16 mouse cellular contexts compared by ENCODE assay signal in the genomic region with DNA sequence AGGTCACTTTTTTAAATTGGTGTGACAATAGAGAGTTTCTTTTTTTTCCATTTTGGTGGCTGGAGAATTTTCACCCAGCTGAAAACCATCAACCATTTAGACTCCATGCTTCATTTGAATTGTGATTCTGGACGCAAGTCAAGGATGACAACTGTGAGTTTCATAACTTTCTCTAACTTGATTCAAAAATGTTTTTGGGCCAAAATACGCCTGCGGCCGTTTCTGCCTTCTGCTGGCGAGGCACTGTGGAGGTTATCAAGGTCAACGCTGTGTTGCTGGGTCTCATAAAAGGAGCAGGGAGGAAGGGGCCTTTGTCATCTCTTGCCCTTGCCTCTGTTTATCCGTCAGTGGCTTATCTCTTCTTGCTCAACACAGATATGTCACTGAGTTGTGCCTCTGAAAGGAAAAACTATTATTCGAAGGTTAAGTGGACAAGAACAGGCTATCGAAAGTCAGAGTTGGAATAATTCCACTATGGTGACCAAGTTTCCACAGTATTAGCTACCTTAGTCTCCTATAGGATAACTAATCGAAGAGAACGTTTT.
DNase-seq lines count a peak whose midpoint lies in the region; ATAC-seq and TF ChIP-seq lines count a peak whose summit lies in the region.
"Had no signal": no experiment of that assay in that cellular context is flagged by ENCODE, and none has a peak within 500 bp of the region (broad histone marks: within the 10 kb centered on the region; RNA-seq: fewer than 3 reads in every experiment).

No protein-coding gene starts in this region.

- peak; percentile 53 for DNase-seq in gastrocnemius, adult 18-20 months (ENCODE audit: low spot score)
- no peak for DNase-seq in gastrocnemius, adult 8-10 months (ENCODE audit: low spot score in 2 of 2)
- peak; percentile 71 for DNase-seq in liver, adult 2 months (ENCODE audit: extremely low read depth, low read depth, low spot score)
- peak; percentile 44 for DNase-seq in adrenal gland, postnatal 25 days
- peak; percentile 53 to 60 for DNase-seq in kidney, postnatal 36 days
- DNase-seq in forebrain, embryonic 14.5 days (ENCODE audit: low spot score) = no peak
- no peak for DNase-seq in layer of hippocampus, adult 18-20 months (ENCODE audit: low spot score in 2 of 2)
- DNase-seq: cerebellum, adult 9-10 months; layer of hippocampus, postnatal 36 days; right cerebral cortex, adult 18-20 months; thymus, adult 18-20 months had no signal

- 31% methylated on average over 11 of the region's 11 CpGs for WGBS in liver, adult 2 months
- 48% methylated on average over 11 of the region's 11 CpGs for WGBS in liver, embryonic 12.5 days (ENCODE audit: insufficient replicate concordance)
- 95% methylated on average over 11 of the region's 11 CpGs for WGBS in forebrain, embryonic 14.5 days

- H3K9ac ChIP-seq in liver, adult 2 months (ENCODE audit: low read depth, low read length) = no peak overlapping the region
- no peak overlapping the region for H3K9ac ChIP-seq in liver, embryonic 12.5 days
- no peak overlapping the region for H3K9ac ChIP-seq in forebrain, embryonic 14.5 days (ENCODE audit: low read length)
- H3K9ac ChIP-seq: limb, embryonic 12.5 days; lung, embryonic 15.5 days; midbrain, embryonic 13.5 days had no signal

- no peak for TF ChIP-seq CTCF in liver, adult 2 months (IDR thresholded peaks at IDR 0.05; ENCODE audit: low read depth, low read length)

- peaks cover 3% of the 10 kb centered on the region; the same call in 1 of the 2 replicates for H3K79me2 ChIP-seq in liver, adult 2 months (ENCODE audit: control insufficient read depth, insufficient read depth, low read length)

- no peak for ATAC-seq in liver, embryonic 12.5 days
- no peak for ATAC-seq in forebrain, embryonic 14.5 days
- ATAC-seq: intestine, embryonic 16.5 days; midbrain, embryonic 13.5 days had no signal

- H3K4me3 ChIP-seq in liver, adult 2 months (ENCODE audit: insufficient read depth, low read depth, low read length) = no peak overlapping the region
- H3K4me3 ChIP-seq in liver, embryonic 12.5 days = no peak overlapping the region
- H3K4me3 ChIP-seq in forebrain, embryonic 14.5 days (ENCODE audit: low read depth, low read length) = no peak overlapping the region
- H3K4me3 ChIP-seq: limb, embryonic 12.5 days; lung, embryonic 15.5 days; midbrain, embryonic 13.5 days had no signal

- TF ChIP-seq POLR2A in liver, adult 2 months (IDR thresholded peaks at IDR 0.05; ENCODE audit: extremely low read depth, insufficient read depth, low read length) = no peak

- no peak overlapping the region for H3K4me2 ChIP-seq in liver, embryonic 12.5 days
- no peak overlapping the region for H3K4me2 ChIP-seq in forebrain, embryonic 14.5 days (ENCODE audit: low read length)
- H3K4me2 ChIP-seq: limb, embryonic 12.5 days; lung, embryonic 15.5 days; midbrain, embryonic 13.5 days had no signal

- H3K9me3 ChIP-seq in liver, embryonic 12.5 days (replicated peaks) = no peaks in the 10 kb centered on the region
- no peaks in the 10 kb centered on the region for H3K9me3 ChIP-seq in forebrain, embryonic 14.5 days (replicated peaks; ENCODE audit: control insufficient read depth, low read length)
- H3K9me3 ChIP-seq: limb, embryonic 12.5 days; lung, embryonic 15.5 days; midbrain, embryonic 13.5 days had no signal

- H3K27me3 ChIP-seq in liver, adult 2 months (ENCODE audit: control insufficient read depth, insufficient read depth, low read length) = no peaks in the 10 kb centered on the region
- no peaks in the 10 kb centered on the region for H3K27me3 ChIP-seq in liver, embryonic 12.5 days (replicated peaks)
- H3K27me3 ChIP-seq in forebrain, embryonic 14.5 days (replicated peaks; ENCODE audit: control insufficient read depth, insufficient read depth, low read length) = no peaks in the 10 kb centered on the region
- H3K27me3 ChIP-seq: limb, embryonic 12.5 days; lung, embryonic 15.5 days; midbrain, embryonic 13.5 days had no signal

- H3K27ac ChIP-seq in liver, adult 2 months (replicated peaks; ENCODE audit: insufficient read depth, low read depth, low read length) = no peak overlapping the region
- no peak overlapping the region for H3K27ac ChIP-seq in liver, embryonic 12.5 days
- no peak overlapping the region for H3K27ac ChIP-seq in forebrain, embryonic 14.5 days (ENCODE audit: low read depth, low read length)
- H3K27ac ChIP-seq: limb, embryonic 12.5 days; lung, embryonic 15.5 days; midbrain, embryonic 13.5 days had no signal

- no peaks in the 10 kb centered on the region for H3K36me3 ChIP-seq in liver, adult 2 months (ENCODE audit: control insufficient read depth, insufficient read depth, low read length)
- H3K36me3 ChIP-seq in liver, embryonic 12.5 days = no peaks in the 10 kb centered on the region
- no peaks in the 10 kb centered on the region for H3K36me3 ChIP-seq in forebrain, embryonic 14.5 days (ENCODE audit: control insufficient read depth, insufficient read depth, low read length)
- H3K36me3 ChIP-seq: limb, embryonic 12.5 days; lung, embryonic 15.5 days; midbrain, embryonic 13.5 days had no signal

- H3K4me1 ChIP-seq in liver, adult 2 months (ENCODE audit: control insufficient read depth, insufficient read depth, low read length) = peaks cover 4% of the 10 kb centered on the region
- peaks cover 24% of the 10 kb centered on the region for H3K4me1 ChIP-seq in liver, embryonic 12.5 days
- H3K4me1 ChIP-seq in forebrain, embryonic 14.5 days (ENCODE audit: control insufficient read depth, insufficient read depth, low read length) = no peaks in the 10 kb centered on the region
- H3K4me1 ChIP-seq: midbrain, embryonic 13.5 days had no signal

Comparison
In these comparisons a context has a peak if more than half of its experiments do, and no peak if none do; other contexts are left out.
1. DNase-seq: peak in gastrocnemius, adult 18-20 months (single experiment), liver, adult 2 months (single experiment), adrenal gland, postnatal 25 days (single experiment) and kidney, postnatal 36 days (2 of 2); none in gastrocnemius, adult 8-10 months (0 of 2), forebrain, embryonic 14.5 days (single experiment) and layer of hippocampus, adult 18-20 months (0 of 2).